Mouse (Mus musculus): ENCODE results near the gene Abcb4.

GRCm38 (mm10) chr5:8857201-8857600 is 36.3 kb upstream of the Abcb4 start:
- no peak for TF ChIP-seq CTCF (IDR thresholded peaks at IDR 0.05; ENCODE audit: control insufficient read depth, insufficient read depth, insufficient replicate concordance, low read depth, low read length)
- no peak for TF ChIP-seq POLR2A (IDR thresholded peaks at IDR 0.05; ENCODE audit: control insufficient read depth, low read depth, low read length)

Measured in testis, adult 2 months (tissue).